Mouse (Mus musculus) layer of hippocampus, postnatal 10 days (tissue): ENCODE results near the gene Olfr1249. TPM values are rescaled to one million over a fixed set of nuclear protein-coding genes. Genes with fewer than 3 reads are reported as not detected.
"Not testable (repeated sequence)": the region's sequence is repeated elsewhere in the genome, so short reads cannot be mapped to it uniquely, and the experiment has no call there.

ENCODE experiments used
- DNase-seq, 2 experiments: peaks; one replicate each; pipeline ENCODE4 v3.0.0; 2021; ENCODE audit warnings: low spot score in 2 of 2
- long read RNA-seq: library from polyadenylated mRNA; stranded (forward); transcript quantifications from one replicate; pipeline ENCODE4 v2.0.0, GENCODE M21; 2023
- total RNA-seq, 2 experiments: library from RNA; stranded (reverse); gene quantifications; 2 replicates each; pipeline ENCODE4 v1.2.3; 2021

The Olfr1249 gene
- not detected for total RNA-seq
- long read RNA-seq, result 0 reads

GRCm38 (mm10) chr2:89634883-89635282, at the start of gene Olfr1249:
Olfr1249 (minus strand) TSS chr2:89634983.
- no peak for DNase-seq

- DNase-seq, result no peak
These were observed 37.1 kb upstream of the Olfr1249 start, which contains the start of gene Olfr1251 for GRCm38 (mm10) chr2:89671836-89672235. Olfr1251 (minus strand) TSS chr2:89671936.

- DNase-seq, result no peak
These were observed 26.6 kb upstream of the Olfr1249 start, which contains the start of gene Olfr1250 for GRCm38 (mm10) chr2:89661367-89661766. Olfr1250 (minus strand) TSS chr2:89661467.

- not testable (repeated sequence) for DNase-seq
These were observed 16.6 kb downstream of the Olfr1249 start, which contains the start of gene Olfr1248 for GRCm38 (mm10) chr2:89618145-89618544. Olfr1248 (minus strand) TSS chr2:89618245.

- DNase-seq, result no peak
These were observed 20.8 kb downstream of the Olfr1249 start, which contains the start of gene Olfr1247 for GRCm38 (mm10) chr2:89614030-89614429. Olfr1247 (minus strand) TSS chr2:89614130.

- no peak for DNase-seq
These were observed 41.7 kb downstream of the Olfr1249 start, which contains the start of gene Olfr1246 for GRCm38 (mm10) chr2:89593057-89593456. Olfr1246 (minus strand) TSS chr2:89593157.

Other genes with a start within 250 kb of the Olfr1249 start
- not detected for gene Olfr1238, start 225.3 kb downstream of the Olfr1249 start, total RNA-seq
- gene Olfr1239, start 214.6 kb downstream of the Olfr1249 start, total RNA-seq, result not detected
- gene Olfr1240, start 192.0 kb downstream of the Olfr1249 start, total RNA-seq, result not detected
- not detected for gene Olfr1241, start 147.9 kb downstream of the Olfr1249 start, total RNA-seq
- not detected for gene Olfr1242, start 136.6 kb downstream of the Olfr1249 start, total RNA-seq
- gene Olfr1243, start 103.5 kb downstream of the Olfr1249 start, total RNA-seq, result not detected
- gene Olfr1245, start 56.5 kb downstream of the Olfr1249 start, total RNA-seq, result not detected
- not detected for gene Olfr1246, start 41.8 kb downstream of the Olfr1249 start, total RNA-seq
- gene Olfr1247, start 20.9 kb downstream of the Olfr1249 start, total RNA-seq, result not detected
- gene Olfr1248, start 16.7 kb downstream of the Olfr1249 start, total RNA-seq, result not detected
- not detected for gene Olfr1250, start 26.5 kb upstream of the Olfr1249 start, total RNA-seq
- gene Olfr1251, start 37.0 kb upstream of the Olfr1249 start, total RNA-seq, result not detected
- not detected for gene Olfr1252, start 90.0 kb upstream of the Olfr1249 start, total RNA-seq
- gene Olfr1253, start 122.1 kb upstream of the Olfr1249 start, total RNA-seq, result not detected
- not detected for gene Olfr1254, start 158.6 kb upstream of the Olfr1249 start, total RNA-seq
- not detected for gene Olfr1255, start 177.1 kb upstream of the Olfr1249 start, total RNA-seq
- gene Olfr1256, start 206.6 kb upstream of the Olfr1249 start, total RNA-seq, result not detected
- not detected for gene Olfr48, start 213.2 kb upstream of the Olfr1249 start, total RNA-seq
- not detected for gene Olfr1257, start 243.5 kb upstream of the Olfr1249 start, total RNA-seq